Mouse (Mus musculus) MEL (cell line): ENCODE data around the gene Atf7. TPM values are rescaled to one million over a fixed set of nuclear protein-coding genes. Genes with fewer than 3 reads are reported as not detected.

Source experiments
- DNase-seq: peaks from one replicate; pipeline ENCODE4 v3.0.0; 2011; ENCODE audit warnings: low read depth, low spot score
- H3K27ac ChIP-seq: 2 replicates; pipeline ENCODE4 v1.5.1; 2012; ENCODE audit warnings: low read depth, mild to moderate bottlenecking, control low read depth, low read length, moderate library complexity; ENCODE audit not compliant: control insufficient read depth
- H3K27me3 ChIP-seq, 2 experiments: fragments of 150-350 bp in 1 of 2; sonication (generic) in 1 of 2; 2 replicates each; pipeline ENCODE4 v1.6.1; 2012; ENCODE audit warnings: low read length in 2 of 2, mild to moderate bottlenecking in 2 of 2, improper control_type of control experiment in 1 of 2, moderate library complexity in 1 of 2; ENCODE audit not compliant: insufficient read depth in 2 of 2, control insufficient read depth in 1 of 2
- H3K36me3 ChIP-seq, 2 experiments: 2 replicates each; pipeline ENCODE4 v1.6.1; 2012 to 2014; ENCODE audit warnings: low read length in 2 of 2, improper control_type of control experiment in 1 of 2, inconsistent platforms in 1 of 2, mild to moderate bottlenecking in 1 of 2; ENCODE audit not compliant: insufficient read depth in 2 of 2, control insufficient read depth in 1 of 2
- H3K4me1 ChIP-seq, 2 experiments: fragments of 150-350 bp in 1 of 2; sonication (generic) in 1 of 2; 2 replicates each; pipeline ENCODE4 v1.6.1; 2012; ENCODE audit warnings: low read length in 2 of 2, improper control_type of control experiment in 1 of 2, mild to moderate bottlenecking in 1 of 2; ENCODE audit not compliant: insufficient read depth in 2 of 2, control insufficient read depth in 1 of 2
- H3K4me3 ChIP-seq, 2 experiments: fragments of 150-350 bp in 1 of 2; sonication (generic) in 1 of 2; 2 replicates each; pipeline ENCODE4 v1.5.1; 2012; ENCODE audit warnings: low read depth in 2 of 2, low read length in 2 of 2, mild to moderate bottlenecking in 2 of 2, moderate library complexity in 2 of 2, control low read depth in 1 of 2, improper control_type of control experiment in 1 of 2; ENCODE audit not compliant: control insufficient read depth in 1 of 2, insufficient read depth in 1 of 2
- H3K79me2 ChIP-seq: 2 replicates; pipeline ENCODE4 v1.6.1; 2012; ENCODE audit warnings: mild to moderate bottlenecking, low read length, moderate library complexity; ENCODE audit not compliant: control insufficient read depth, poor library complexity, insufficient read depth
- H3K9ac ChIP-seq: 2 replicates; pipeline ENCODE4 v1.6.1; 2012; ENCODE audit warnings: low read depth, mild to moderate bottlenecking, control low read depth, low read length, moderate library complexity; ENCODE audit not compliant: control insufficient read depth, poor library complexity, severe bottlenecking
- H3K9me3 ChIP-seq: fragments of 150-350 bp; sonication (generic); replicated peaks from 2 replicates; pipeline ENCODE4 v1.6.1; 2012; ENCODE audit warnings: mild to moderate bottlenecking, low read length, improper control_type of control experiment, moderate library complexity; ENCODE audit not compliant: insufficient read depth
- BHLHE40 ChIP-seq: IDR thresholded peaks from 2 replicates; pipeline ENCODE4 v1.6.1; 2012; ENCODE audit warnings: low read depth, mild to moderate bottlenecking, inconsistent platforms, low read length, improper control_type of control experiment, borderline replicate concordance
- KAT2A ChIP-seq: conservative IDR thresholded peaks from 2 replicates; pipeline ENCODE4 v1.6.1; 2012; ENCODE audit warnings: low read depth, low read length, improper control_type of control experiment, inconsistent platforms
- MAX ChIP-seq: IDR thresholded peaks from 2 replicates; pipeline ENCODE4 v1.6.1; 2011; ENCODE audit warnings: low read length, improper control_type of control experiment
- MEF2A ChIP-seq: IDR thresholded peaks from 2 replicates; pipeline ENCODE4 v1.6.1; 2014; ENCODE audit warnings: low read depth, mild to moderate bottlenecking, inconsistent platforms, low read length, improper control_type of control experiment; ENCODE audit not compliant: poor library complexity, insufficient replicate concordance, severe bottlenecking; ENCODE audit errors: extremely low read depth
- MXI1 ChIP-seq: IDR thresholded peaks from 2 replicates; pipeline ENCODE4 v1.6.1; 2011; ENCODE audit warnings: mild to moderate bottlenecking, low read depth, low read length, improper control_type of control experiment
- POLR2A ChIP-seq, 2 experiments: IDR thresholded peaks; 2 replicates each; pipeline ENCODE4 v1.6.1; 2011 to 2012; ENCODE audit warnings: low read length in 2 of 2, mild to moderate bottlenecking in 2 of 2, control low read depth in 1 of 2, improper control_type of control experiment in 1 of 2, low read depth in 1 of 2, moderate library complexity in 1 of 2; ENCODE audit not compliant: control insufficient read depth in 1 of 2, insufficient read depth in 1 of 2, poor library complexity in 1 of 2
- POLR2AphosphoS2 ChIP-seq: IDR thresholded peaks from 2 replicates; pipeline ENCODE4 v1.6.1; 2011; ENCODE audit warnings: low read length, improper control_type of control experiment
- POLR2AphosphoS5 ChIP-seq: IDR thresholded peaks from 2 replicates; pipeline ENCODE4 v1.6.1; 2012; ENCODE audit warnings: low read depth, borderline replicate concordance, mild to moderate bottlenecking, inconsistent platforms, low read length, moderate library complexity, mixed read lengths
- RAD21 ChIP-seq: IDR thresholded peaks from 2 replicates; pipeline ENCODE4 v1.6.1; 2011; ENCODE audit warnings: mild to moderate bottlenecking, low read depth, low read length, improper control_type of control experiment
- SIN3A ChIP-seq: IDR thresholded peaks from 2 replicates; pipeline ENCODE4 v1.6.1; 2012; ENCODE audit warnings: low read length, improper control_type of control experiment, inconsistent platforms
- TAL1 ChIP-seq: IDR thresholded peaks from 2 replicates; pipeline ENCODE4 v1.6.1; 2012; ENCODE audit warnings: mild to moderate bottlenecking, inconsistent platforms, low read length, moderate library complexity, mixed read lengths
- UBTF ChIP-seq: IDR thresholded peaks from 2 replicates; pipeline ENCODE4 v1.6.1; 2012; ENCODE audit warnings: low read depth, mild to moderate bottlenecking, inconsistent platforms, low read length, improper control_type of control experiment, moderate library complexity, borderline replicate concordance; ENCODE audit not compliant: insufficient read depth
- USF1 ChIP-seq: IDR thresholded peaks from 2 replicates; pipeline ENCODE4 v1.6.1; 2014; ENCODE audit warnings: low read depth, mild to moderate bottlenecking, inconsistent platforms, low read length, improper control_type of control experiment, moderate library complexity
- USF2 ChIP-seq, 2 experiments: IDR thresholded peaks; 2 replicates each; pipeline ENCODE4 v1.6.1; 2011 to 2012; ENCODE audit warnings: improper control_type of control experiment in 2 of 2, low read length in 2 of 2, borderline replicate concordance in 1 of 2, inconsistent platforms in 1 of 2, low read depth in 1 of 2, mild to moderate bottlenecking in 1 of 2; ENCODE audit not compliant: insufficient read depth in 1 of 2
- ZNF384 ChIP-seq: IDR thresholded peaks from 2 replicates; pipeline ENCODE4 v1.6.1; 2012; ENCODE audit warnings: low read depth, mild to moderate bottlenecking, inconsistent platforms, low read length, improper control_type of control experiment
- polyA plus RNA-seq, 2 experiments: library from polyadenylated mRNA; stranded (reverse) in 1 of 2; unstranded in 1 of 2; fragments of >175 nt in 1 of 2; fragments of >200 nt in 1 of 2; gene quantifications; 2 replicates each; pipeline versions ENCODE4 v1.2.1 to v1.2.4; 2012; ENCODE audit warnings: low replicate concordance in 2 of 2, low read depth in 1 of 2; ENCODE audit not compliant: insufficient read length in 2 of 2, insufficient read depth in 1 of 2, missing spikeins in 1 of 2
- total RNA-seq: library from RNA; depleted of rRNA; stranded (reverse); fragments of 300-350 nt; gene quantifications from 2 replicates; pipeline ENCODE4 v1.2.3, GENCODE M21; 2012

Atf7 gene
- total and polyA plus RNA-seq, 3 experiments: 12.8 to 49.6 TPM; not detected in 1

DNA sequence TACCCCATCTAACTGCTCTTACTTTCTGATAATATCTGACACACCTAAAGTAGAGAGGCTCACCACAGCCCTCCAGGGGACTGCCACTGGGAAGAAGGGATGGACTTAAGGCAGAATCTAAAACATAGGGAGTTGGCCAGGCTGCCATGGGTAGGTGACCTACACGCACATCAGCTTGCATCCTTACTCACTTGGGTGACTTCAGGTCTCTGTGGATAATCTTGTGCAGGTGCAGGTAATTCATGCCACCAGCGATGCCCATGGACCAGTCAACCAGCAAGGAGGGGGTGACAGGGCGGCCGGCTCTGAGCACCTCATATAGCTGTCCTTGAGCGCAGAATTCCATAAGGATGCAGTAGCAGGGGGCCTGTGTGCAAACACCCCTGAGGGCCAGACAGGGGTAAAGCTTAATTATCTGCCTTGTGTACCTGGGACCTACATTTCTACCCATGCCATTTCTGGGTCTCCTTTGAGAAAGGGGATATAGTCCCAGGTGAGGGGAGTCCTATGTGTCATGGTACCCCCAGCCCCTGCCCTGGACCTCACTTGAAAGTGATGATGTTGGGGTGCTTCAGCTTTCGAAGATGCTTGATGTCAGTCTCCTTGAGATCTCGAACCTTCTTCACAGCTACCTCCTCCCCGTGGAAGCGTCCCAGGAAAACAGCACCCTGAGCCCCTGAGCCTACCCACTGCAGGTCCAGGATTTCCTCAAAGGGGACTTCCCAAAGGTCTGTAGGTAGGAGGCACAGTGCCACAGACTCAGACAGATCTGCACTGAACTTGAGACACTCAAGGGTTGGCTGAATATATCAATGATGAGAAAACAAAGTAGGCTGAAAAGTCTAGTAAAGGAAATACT lies 121.1 kb downstream of the Atf7 start:
- Histone ChIP-seq H3K36me3 (peaks cover 21 to 24% of the 10 kb centered on the region in 2 experiments), H3K27me3 (no peaks in the 10 kb centered on the region)
- no peak for DNase-seq
- TF ChIP-seq USF2 (IDR thresholded peaks at IDR 0.05; ENCODE audit: borderline replicate concordance in 1 of 2, insufficient read depth in 1 of 2, low read depth in 1 of 2, low read length in 2 of 2) (no peak), BHLHE40 (no peak), SIN3A (no peak), MAX (no peak), POLR2AphosphoS2 (peak; percentile 53), UBTF (no peak), USF1 (no peak), TAL1 (no peak), KAT2A (peak; percentile 21; the same call in 1 of the 2 replicates), POLR2A (IDR thresholded peaks at IDR 0.05; ENCODE audit: control insufficient read depth in 1 of 2, insufficient read depth in 1 of 2, low read depth in 1 of 2, low read length in 2 of 2, poor library complexity in 1 of 2) (peak in 1 of 2 experiments; percentile 48; a peak in 1 of 4 replicates), MXI1 (no peak)
- TF ChIP-seq, all 39 proteins: peak for 3
- no peak overlapping the region for H3K9ac ChIP-seq
- no peak overlapping the region for H3K4me3 ChIP-seq
- H3K79me2 ChIP-seq: no peaks in the 10 kb centered on the region
- no peaks in the 10 kb centered on the region for H3K9me3 ChIP-seq
- H3K4me1 ChIP-seq: peaks cover 13 to 15% of the 10 kb centered on the region in 2 experiments
- H3K27ac ChIP-seq: no peak overlapping the region

- DNase-seq: no peak
- no peak within 1 kb of the TSS for H3K9ac ChIP-seq
- no peaks in the 10 kb centered on the region for H3K27me3 ChIP-seq
- H3K9me3 ChIP-seq: no peaks in the 10 kb centered on the region
- peaks cover 18 to 20% of the 10 kb centered on the region in 2 experiments for H3K4me1 ChIP-seq
- H3K27ac ChIP-seq: no peak within 1 kb of the TSS
- TF ChIP-seq RAD21 (no peak), POLR2AphosphoS2 (peak; percentile 29; the same call in 1 of the 2 replicates), USF2 (IDR thresholded peaks at IDR 0.05; ENCODE audit: borderline replicate concordance in 1 of 2, insufficient read depth in 1 of 2, low read depth in 1 of 2, low read length in 2 of 2) (no peak), POLR2AphosphoS5 (peak; percentile 48; the same call in 1 of the 2 replicates), TAL1 (no peak), ZNF384 (no peak), MEF2A (no peak), SIN3A (no peak)
- H3K4me3 ChIP-seq: no peak within 1 kb of the TSS
- H3K79me2 ChIP-seq: no peaks in the 10 kb centered on the region
- peaks cover 27 to 29% of the 10 kb centered on the region in 2 experiments for H3K36me3 ChIP-seq
These were observed 121.8 kb downstream of the Atf7 start, which contains the start of gene Gm10337 for GRCm38 (mm10) chr15:102503447-102503846. Gene Gm10337, plus strand, starts transcription at chr15:102503722.
